Mouse (Mus musculus) liver, embryonic 14.5 days (tissue): ENCODE data around the gene Col20a1.

Experiments used
- CTCF ChIP-seq: IDR thresholded peaks from 2 replicates; pipeline ENCODE4 v1.5.1; 2016; ENCODE audit warnings: antibody characterized with exemption, low read depth, control low read depth
- EP300 ChIP-seq: IDR thresholded peaks from 2 replicates; pipeline ENCODE4 v1.6.1; 2016; ENCODE audit warnings: antibody characterized with exemption, low read depth

DNA sequence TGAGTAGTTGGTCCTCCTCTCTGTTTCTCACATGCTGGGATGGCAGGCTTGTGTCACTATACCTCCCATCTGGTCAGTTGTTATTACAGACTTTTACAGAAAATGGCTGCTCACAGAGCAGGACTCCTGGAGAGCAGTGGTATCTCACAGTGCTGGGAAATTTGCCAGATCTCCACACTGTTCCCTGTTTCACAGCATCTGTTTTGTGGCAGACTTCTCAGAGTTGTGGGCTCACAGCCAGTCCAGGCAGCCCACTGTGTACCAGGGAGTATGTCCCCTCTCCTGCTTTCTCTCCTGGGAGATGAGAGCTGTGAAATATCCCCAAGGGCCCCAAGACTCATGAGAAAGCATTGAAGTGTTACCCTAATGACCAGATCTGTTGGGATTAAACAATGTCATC lies 44.5 kb upstream of the Col20a1 start:
- TF ChIP-seq CTCF (no peak), EP300 (no peak)
